Mouse (Mus musculus): ENCODE results near the gene Sun2.

- TF ChIP-seq CTCF (IDR thresholded peaks at IDR 0.05; ENCODE audit: low read depth, low read length): peak; percentile 11; the same call in 1 of the 2 replicates
- no peak for TF ChIP-seq POLR2A (IDR thresholded peaks at IDR 0.05; ENCODE audit: extremely low read depth, insufficient read depth, low read length)
Observed at GRCm38 (mm10) chr15:79791502-79791901, 49.2 kb upstream of the Sun2 start.

Data from liver, adult 2 months (tissue).